Mouse (Mus musculus) gastrocnemius, postnatal 36 days (tissue): ENCODE measurements around the gene Itpkc. TPM values are rescaled to one million over a fixed set of nuclear protein-coding genes. Genes with fewer than 3 reads are reported as not detected.
"Not testable (repeated sequence)": the region's sequence is repeated elsewhere in the genome, so short reads cannot be mapped to it uniquely, and the experiment has no call there.

Experiments
- DNase-seq, 2 experiments: peaks; one replicate each; pipeline ENCODE4 v3.0.0; 2022
- intact Hi-C: fragments of 180-260 bp; cut with DNase I; formaldehyde crosslinking; loops from one replicate; pipeline ENCODE4 v1.15.1; 2025
- long read RNA-seq, 2 experiments: library from polyadenylated mRNA; stranded (forward); transcript quantifications; one replicate each; pipeline ENCODE4 v2.0.0; 2021
- total RNA-seq, 2 experiments: library from RNA; stranded (reverse); gene quantifications; 2 replicates each; pipeline ENCODE4 v1.2.3; 2021

Gene Itpkc
- 1 to 10 TPM; 3.3 to 3.6 TPM for total RNA-seq
- long read RNA-seq, experiment 1, partial matches to known transcripts: 0 of 2 reads
- long read RNA-seq, experiment 1, other reads (novel, unspliced or antisense): 0 of 2 reads
- long read RNA-seq, experiment 2, partial matches to known transcripts: 0 of 6 reads
- long read RNA-seq, experiment 2, other reads (novel, unspliced or antisense): 2 of 6 reads

DNA sequence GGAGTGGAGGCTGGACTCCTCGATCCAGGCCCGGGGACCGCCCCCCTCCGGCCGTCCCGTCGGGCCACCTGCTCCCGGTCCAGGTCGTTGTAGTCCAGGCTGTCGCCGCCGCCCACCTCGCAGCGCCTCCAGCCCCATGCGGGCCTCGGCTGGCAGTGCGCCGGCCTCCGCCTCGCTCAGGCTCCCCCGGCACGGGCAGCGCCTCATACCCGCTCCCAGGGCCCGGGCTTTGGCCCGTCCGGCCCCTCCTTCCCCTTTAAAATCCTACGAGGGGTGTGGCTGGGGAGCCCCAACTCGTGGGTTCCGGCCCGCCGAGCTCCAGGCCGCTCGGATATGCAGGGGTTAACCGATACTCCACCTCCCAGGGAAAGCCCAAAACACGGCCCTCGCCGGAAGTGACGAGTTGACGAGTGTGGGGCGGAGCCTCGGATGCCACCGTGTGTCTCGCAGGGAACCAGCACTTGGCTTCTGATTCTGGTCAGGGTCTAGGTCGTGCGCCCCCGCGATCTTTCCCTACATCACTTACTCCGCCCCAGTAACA lies at the start of gene Itpkc:
Gene Itpkc (minus strand): TSS at position 381 of the 541 bp plus-strand sequence.
- peak; percentile 86 to 87 for DNase-seq
- intact Hi-C loops: loop anchor here (5.0 kb wide), 1 partner anchor 66 kb away; no protein-coding TSS in a partner anchor

DNA sequence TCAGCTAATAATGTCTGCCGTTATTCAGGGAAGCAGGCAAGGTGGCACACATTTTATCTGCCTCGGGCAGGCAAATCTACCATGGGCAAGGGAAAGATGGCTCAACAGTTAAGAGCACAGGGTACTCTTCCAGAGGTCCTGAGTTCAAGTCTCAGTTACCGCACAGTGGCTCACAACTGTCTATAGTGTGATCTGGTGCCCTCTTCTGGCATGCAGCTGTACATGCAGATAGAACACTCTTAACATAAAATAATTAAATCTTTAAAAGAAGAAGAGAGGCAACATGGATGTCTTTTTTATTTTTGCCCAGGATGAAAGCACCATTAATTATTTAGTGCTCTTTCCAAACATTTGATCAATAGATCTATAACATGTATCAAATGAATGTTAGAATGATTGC lies 48.7 kb upstream of the Itpkc start:
- intact Hi-C loops: no loop called here
- no peak for DNase-seq

GRCm38 (mm10) chr7:27276021-27276420 lies 47.6 kb upstream of the Itpkc start:
- no peak for DNase-seq
- intact Hi-C loops: no loop called here

DNA sequence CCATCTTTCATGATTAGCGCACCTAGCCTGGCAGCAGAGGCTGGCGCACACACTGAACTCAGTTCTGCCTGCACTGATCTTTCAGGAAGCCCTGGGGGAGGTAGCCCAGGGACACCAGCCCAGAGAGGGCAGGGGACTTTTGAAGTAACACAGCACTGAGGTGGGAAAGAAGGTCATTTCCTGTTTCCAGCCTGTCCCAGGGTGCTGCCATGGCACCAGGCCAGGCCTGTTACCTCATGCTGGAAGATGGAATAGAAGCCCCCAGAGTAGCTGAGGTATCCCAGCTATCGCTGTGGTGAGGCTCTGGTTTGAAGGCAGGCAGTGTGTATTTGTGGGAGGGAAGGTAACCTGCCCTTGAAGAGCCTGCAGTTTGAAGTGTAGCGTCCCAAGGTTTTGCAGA lies 46.5 kb upstream of the Itpkc start:
- intact Hi-C loops: no loop called here
- DNase-seq: no peak

DNA sequence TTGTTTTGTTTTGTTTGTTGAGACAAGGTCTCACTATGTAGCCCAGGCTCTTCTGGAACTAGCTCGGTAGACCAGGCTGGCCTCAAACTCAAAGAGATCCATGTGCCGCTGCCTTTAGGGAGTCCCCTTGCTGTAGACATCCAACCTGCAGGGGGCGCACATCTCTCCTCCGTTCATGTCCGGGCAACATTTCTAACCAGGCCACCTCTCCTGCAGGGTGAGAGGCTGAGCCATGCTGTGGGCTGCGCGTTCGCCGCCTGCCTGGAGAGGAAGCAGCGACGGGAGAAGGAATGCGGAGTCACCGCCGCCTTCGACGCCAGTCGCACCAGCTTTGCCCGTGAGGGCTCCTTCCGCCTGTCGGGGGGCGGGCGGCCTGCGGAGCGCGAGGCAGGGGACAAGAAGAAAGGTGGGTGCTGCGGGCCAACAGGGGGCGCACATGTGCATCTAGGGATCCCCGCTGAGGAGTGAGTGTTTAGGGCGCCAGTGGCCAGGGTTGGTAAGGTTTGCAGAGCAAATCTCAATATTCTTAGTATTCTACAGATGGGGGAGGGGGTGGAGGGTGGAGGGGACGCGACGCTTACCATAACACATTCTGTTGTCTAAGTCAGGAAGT lies 45.4 kb upstream of the Itpkc start:
- no peak for DNase-seq
- intact Hi-C loops: no loop called here

DNA sequence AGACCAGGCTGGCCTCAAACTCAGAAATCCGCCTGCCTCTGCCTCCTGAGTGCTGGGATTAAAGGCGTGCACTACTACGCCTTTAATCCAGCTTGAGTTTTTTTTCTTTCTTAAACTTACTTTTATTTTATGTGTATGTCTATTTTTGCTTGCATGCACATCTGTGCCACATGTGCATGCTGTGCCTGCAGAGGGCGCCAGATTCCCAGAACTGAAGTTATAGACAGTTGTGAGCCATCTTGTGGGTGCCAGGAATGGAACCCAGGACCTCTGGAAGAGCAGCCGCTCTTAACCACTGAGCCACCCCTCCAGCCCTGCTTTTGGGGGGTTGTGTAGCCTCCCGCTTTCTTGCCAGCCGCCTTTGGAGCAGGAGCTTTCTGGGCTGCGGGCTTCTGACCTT lies 43.0 kb upstream of the Itpkc start:
- intact Hi-C loops: no loop called here
- no peak for DNase-seq

GRCm38 (mm10) chr7:27266515-27267128 lies 38.2 kb upstream of the Itpkc start:
- no peak for DNase-seq
- intact Hi-C loops: no loop called here

DNA sequence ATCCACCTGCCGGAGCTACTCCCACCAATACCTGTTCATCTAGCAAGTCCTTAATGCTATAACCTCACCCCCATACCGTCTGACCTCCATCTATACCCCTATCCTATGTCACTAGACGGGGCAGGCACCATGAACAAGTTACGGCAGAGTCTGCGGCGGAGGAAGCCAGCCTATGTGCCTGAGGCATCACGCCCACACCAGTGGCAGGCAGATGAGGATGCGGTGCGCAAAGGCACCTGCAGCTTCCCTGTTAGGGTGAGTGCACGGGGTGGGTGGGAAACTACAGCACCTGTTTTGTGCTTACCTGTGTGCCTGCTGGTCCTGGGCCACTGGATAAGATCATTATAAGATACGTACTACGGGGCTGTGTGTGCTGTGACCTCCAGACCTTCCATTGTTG lies 36.3 kb upstream of the Itpkc start:
- no peak for DNase-seq
- intact Hi-C loops: no loop called here

GRCm38 (mm10) chr7:27261888-27262287 lies 33.4 kb upstream of the Itpkc start:
- no peak for DNase-seq
- intact Hi-C loops: no loop called here

DNA sequence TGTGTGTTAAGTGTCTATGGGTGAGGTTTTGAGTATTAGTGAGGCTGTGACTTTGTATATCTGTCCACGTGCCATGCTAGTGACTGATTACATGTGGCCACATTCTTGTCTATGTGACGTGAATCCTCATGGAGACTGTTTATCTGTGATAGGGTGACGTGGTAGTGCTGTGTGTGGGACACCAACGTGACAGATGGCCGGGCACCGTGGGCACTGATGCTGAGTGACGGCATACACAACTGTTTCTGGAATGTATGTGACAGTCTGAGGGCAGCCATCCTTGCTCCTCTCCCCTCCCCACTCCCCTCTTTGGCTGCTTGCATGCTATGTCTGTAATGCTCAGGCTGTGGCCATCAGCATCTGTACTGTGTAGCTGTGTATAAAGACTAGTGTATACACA lies 32.4 kb upstream of the Itpkc start:
- no peak for DNase-seq
- intact Hi-C loops: no loop called here

DNA sequence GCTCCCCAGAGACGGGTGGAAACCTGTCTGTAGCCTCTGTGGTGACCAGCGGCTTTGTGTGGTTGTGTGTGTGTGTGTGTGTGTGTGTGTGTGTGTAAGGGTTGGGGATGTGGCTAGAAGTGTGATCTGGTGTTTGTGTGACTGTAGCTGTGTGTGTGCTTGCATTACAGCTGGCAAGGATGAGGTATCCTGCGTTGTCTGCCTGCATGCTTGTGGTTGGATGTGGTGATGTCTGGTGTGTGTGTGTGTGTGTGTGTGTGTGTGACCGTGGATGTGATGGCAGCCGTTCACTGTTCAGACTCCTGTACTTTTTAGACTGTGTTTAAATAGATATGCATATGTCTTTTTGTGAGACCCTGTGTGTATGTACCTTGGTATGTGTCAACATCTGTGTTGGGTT lies 31.3 kb upstream of the Itpkc start:
- no peak for DNase-seq
- intact Hi-C loops: no loop called here

DNA sequence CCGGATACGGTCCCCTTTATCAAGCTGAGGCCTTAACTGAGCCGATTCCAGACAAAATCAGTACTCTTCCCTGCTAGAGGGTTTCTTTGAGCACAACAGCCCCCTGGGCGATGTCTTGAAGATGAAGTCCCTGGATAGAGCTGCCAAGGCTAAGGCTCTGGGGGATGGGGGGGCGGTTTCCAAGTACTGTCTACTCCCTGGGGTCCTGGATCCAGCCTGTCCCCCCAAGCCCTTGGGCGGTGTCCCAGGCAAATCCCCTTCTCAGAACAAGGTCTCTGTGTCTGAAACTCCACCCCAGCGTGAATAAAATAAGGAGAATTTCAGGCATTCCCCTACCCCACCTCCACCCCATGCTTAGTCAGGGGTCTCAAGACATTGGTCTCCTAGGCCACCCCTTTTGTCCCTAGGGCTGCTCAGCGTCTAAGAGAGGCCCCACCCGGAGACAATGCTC lies 30.8 kb upstream of the Itpkc start:
- DNase-seq: no peak
- intact Hi-C loops: no loop called here

- DNase-seq: peak; percentile 94 to 95
- intact Hi-C loops: no loop called here
These were observed 29.9 kb upstream of the Itpkc start, which contains the start of gene Numbl for GRCm38 (mm10) chr7:27258205-27258899. Gene Numbl (plus strand): TSS chr7:27258433.

- no peak for DNase-seq
- intact Hi-C loops: no loop called here
These were observed 29.4 kb upstream of the Itpkc start for GRCm38 (mm10) chr7:27257852-27258204.

- intact Hi-C loops: no loop called here
- DNase-seq: peak; percentile 31 to 35
These were observed 28.8 kb upstream of the Itpkc start for GRCm38 (mm10) chr7:27257046-27257851.

- DNase-seq: no peak
- intact Hi-C loops: no loop called here
These were observed 27.3 kb upstream of the Itpkc start for GRCm38 (mm10) chr7:27255721-27256120.

DNA sequence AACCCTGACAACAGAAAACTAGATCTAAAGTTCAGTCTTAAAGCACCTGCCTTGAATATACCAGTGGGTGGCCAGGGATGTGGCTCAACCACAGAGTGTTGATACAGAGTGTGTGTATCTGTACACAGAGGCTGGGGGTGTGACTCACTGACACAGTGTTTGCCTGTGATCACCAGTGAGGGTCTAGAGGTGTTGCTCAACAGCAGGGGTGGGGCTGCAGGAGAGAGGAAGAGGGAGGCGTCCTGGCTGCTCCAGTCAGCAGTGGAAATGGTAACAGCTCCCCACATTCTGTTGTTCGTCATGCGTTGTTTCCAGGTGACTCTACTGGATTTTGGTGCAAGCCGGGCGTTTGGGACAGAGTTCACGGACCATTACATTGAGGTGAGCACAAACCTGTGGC lies 23.5 kb upstream of the Itpkc start:
- intact Hi-C loops: no loop called here
- no peak for DNase-seq

DNA sequence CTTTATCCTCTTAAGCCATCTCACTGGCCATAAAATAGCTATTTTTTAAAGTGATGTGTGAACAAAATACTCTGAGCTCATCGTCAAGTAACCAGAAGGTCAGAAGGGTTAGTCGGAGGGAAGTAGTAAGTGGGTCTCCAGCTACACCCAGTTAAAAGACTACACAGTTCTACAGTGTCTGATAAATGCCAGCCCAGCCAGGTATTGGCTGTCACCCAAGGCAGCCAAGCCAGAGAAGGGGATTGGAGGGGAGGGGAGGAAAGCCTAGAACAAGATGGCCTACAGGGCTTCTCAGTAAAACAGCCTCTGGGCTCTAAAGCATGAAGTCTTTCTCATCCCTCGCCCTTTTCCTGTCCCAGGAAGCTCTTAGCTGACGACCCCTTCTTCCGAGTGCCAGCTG lies 21.5 kb upstream of the Itpkc start:
- no peak for DNase-seq
- intact Hi-C loops: no loop called here

- DNase-seq: no peak
- intact Hi-C loops: no loop called here
These were observed 20.7 kb upstream of the Itpkc start for GRCm38 (mm10) chr7:27249146-27249545.

DNA sequence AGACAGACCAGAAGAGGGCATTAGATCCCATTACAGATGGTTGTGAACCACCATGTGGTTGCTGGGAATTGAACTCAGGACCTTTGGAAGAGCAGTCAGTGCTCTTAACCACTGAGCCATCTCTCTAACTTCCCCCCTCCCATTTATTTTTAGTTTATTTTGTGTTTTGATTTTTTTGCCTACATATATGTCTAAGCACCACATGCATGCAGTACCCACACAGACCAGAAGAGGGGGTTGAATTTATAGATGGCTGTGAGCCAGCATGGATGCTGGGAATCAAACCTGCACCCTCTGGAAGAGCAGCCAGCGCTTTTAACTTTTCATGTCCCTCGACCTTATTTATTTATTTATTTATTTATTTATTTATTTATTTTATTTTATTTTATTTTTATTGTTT lies 15.6 kb upstream of the Itpkc start:
- DNase-seq, intact Hi-C loops: not testable (repeated sequence)
